Mouse (Mus musculus) cerebellum, adult 2 months (tissue): ENCODE measurements around the gene Aldh9a1. TPM values are rescaled to one million over a fixed set of nuclear protein-coding genes. Genes with fewer than 3 reads are reported as not detected.

ENCODE experiments used
- DNase-seq, 2 experiments: peaks; one replicate each; pipeline ENCODE4 v3.0.0; 2021
- H3K27ac ChIP-seq: fragments of 200-500 bp; 2 replicates; pipeline ENCODE4 v1.5.1; 2012; ENCODE audit warnings: low read length, control low read depth, inconsistent platforms; ENCODE audit not compliant: insufficient read depth
- H3K27me3 ChIP-seq: fragments of 200-500 bp; 2 replicates; pipeline ENCODE4 v1.6.1; 2012; ENCODE audit warnings: inconsistent platforms, mild to moderate bottlenecking, low read length, moderate library complexity; ENCODE audit not compliant: control insufficient read depth, insufficient read depth
- H3K4me1 ChIP-seq: fragments of 200-500 bp; 2 replicates; pipeline ENCODE4 v1.6.1; 2011; ENCODE audit warnings: low read length; ENCODE audit not compliant: control insufficient read depth, insufficient read depth
- H3K4me3 ChIP-seq: fragments of 200-500 bp; replicated peaks from 2 replicates; pipeline ENCODE3; 2011; ENCODE audit warnings: mild to moderate bottlenecking, low read depth, low read length, control low read depth; ENCODE audit not compliant: insufficient read depth
- CTCF ChIP-seq: fragments of 200-500 bp; IDR thresholded peaks from 2 replicates; pipeline ENCODE4 v1.5.1; 2011; ENCODE audit warnings: low read depth, mild to moderate bottlenecking, control low read depth, low read length, moderate library complexity, borderline replicate concordance; ENCODE audit not compliant: insufficient read depth
- POLR2A ChIP-seq: fragments of 200-500 bp; IDR thresholded peaks from 2 replicates; pipeline ENCODE4 v1.6.1; 2011; ENCODE audit warnings: low read length, control low read depth, borderline replicate concordance; ENCODE audit not compliant: insufficient read depth
- WGBS: fragments of 180-500 bp; shearing (Covaris S2); methylation state at CpG from one replicate; pipeline ENCODE4 v1.1.7; 2018; 5-methylcytosine and 5-hydroxymethylcytosine counted together
- polyA plus RNA-seq: library from polyadenylated mRNA; depleted of rRNA; stranded (reverse); fragments of >200 nt; gene quantifications from 2 replicates; pipeline ENCODE4 v1.2.3, GENCODE M21; 2012

Gene Aldh9a1
- polyA plus RNA-seq, 1 experiment: 42.5 TPM

DNA sequence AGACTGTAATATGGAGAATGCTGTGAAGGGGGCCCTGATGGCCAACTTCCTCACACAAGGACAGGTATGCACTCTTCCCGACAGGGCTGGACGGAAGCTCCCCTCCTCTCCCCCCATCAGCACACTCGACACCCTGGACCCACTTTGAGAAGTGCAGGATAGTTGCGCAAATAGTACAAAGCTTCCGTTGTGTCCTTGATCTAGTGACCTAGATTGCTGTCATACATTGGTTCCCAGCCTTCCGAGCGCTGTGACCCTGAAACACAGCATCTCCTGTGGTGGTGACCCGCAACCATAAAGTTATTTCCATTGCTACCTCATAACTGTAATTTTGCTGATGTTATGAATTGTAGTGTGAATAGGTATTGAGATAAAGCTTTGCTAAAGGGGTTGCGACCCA lies 7.6 kb downstream of the Aldh9a1 start:
- Histone ChIP-seq H3K27me3 (no peaks in the 10 kb centered on the region), H3K4me3 (no peak overlapping the region), H3K4me1 (no peaks in the 10 kb centered on the region), H3K27ac (no peak overlapping the region)
- no peak for TF ChIP-seq CTCF
- no peak for TF ChIP-seq POLR2A
- WGBS: 96% methylated on average over 9 of the region's 9 CpGs
- DNase-seq: no peak

DNA sequence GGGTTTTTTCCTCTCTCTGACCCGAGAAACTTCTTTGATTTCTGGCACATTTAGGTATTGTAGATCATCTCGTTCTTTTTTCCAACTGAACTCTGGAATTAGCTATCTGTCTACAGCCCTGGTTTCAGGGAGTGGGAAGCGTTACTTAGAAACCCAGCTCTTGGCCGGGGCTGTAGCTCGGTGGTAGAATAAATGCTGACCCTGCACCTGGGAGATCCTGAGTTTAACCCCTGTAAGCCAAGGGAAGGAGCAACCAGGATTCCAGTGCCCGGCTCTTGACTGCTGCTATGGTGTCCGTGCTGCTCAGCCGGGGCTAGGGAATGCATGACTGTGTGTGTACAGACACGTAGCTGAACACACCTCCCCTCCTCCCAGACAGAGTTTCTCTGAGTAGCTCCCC lies 8.9 kb downstream of the Aldh9a1 start:
- 86% methylated on average over 9 of the region's 9 CpGs for WGBS

DNA sequence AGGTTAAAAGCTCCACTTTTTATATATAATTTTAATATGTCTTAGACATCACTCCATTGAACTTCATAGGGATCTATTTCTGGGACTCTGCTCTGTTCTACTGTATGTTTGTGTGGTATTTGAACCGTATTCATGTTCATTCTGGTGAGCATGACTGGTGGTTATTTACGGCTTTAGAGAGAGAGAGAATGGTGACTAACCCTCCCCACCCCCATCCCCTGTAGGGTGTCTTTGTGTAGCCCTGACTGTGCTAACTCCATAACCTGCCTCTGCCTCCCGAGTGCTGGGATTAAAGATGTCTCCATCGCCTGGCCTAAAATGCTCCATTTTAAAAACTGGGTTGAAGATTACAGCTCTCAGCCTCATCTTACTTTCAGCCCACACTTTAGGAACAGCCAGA lies 10.5 kb downstream of the Aldh9a1 start:
- no peak overlapping the region for H3K27ac ChIP-seq
- WGBS: 51% methylated on average over 4 of the region's 4 CpGs
- H3K4me3 ChIP-seq: no peak overlapping the region
- no peaks in the 10 kb centered on the region for H3K27me3 ChIP-seq
- no peaks in the 10 kb centered on the region for H3K4me1 ChIP-seq
- DNase-seq: no peak
- TF ChIP-seq CTCF (no peak), POLR2A (no peak)

More for the DNA sequence above, 8.9 kb downstream of the Aldh9a1 start:
- Histone ChIP-seq H3K4me3 (no peak overlapping the region), H3K4me1 (no peaks in the 10 kb centered on the region), H3K27ac (no peak overlapping the region), H3K27me3 (no peaks in the 10 kb centered on the region)
- no peak for TF ChIP-seq POLR2A
- no peak for TF ChIP-seq CTCF
- DNase-seq: no peak

DNA sequence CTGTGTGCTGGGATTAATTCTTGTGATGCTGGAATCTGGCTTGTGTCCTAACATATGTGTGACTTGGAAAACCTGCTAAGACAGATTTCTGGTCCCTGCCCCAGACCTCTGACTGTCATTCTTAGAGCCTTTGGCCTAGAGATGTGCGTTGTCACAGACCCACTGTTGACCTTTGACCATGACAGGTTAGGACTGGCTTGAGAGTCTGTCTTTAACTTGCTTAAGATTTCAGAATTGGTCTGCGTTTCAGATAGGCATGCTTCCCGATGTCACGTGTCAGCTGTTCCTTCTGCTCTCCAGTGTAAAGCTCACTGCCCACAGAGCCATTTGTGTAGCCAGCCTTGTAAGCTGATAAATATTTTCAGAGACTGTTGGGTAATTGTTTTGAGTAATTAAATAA lies 13.0 kb downstream of the Aldh9a1 start:
- TF ChIP-seq POLR2A: no peak
- no peak for TF ChIP-seq CTCF
- Histone ChIP-seq H3K27me3 (no peaks in the 10 kb centered on the region), H3K4me3 (no peak overlapping the region), H3K4me1 (no peaks in the 10 kb centered on the region), H3K27ac (no peak overlapping the region)
- WGBS: 67% methylated on average over 4 of the region's 4 CpGs
- no peak for DNase-seq

DNA sequence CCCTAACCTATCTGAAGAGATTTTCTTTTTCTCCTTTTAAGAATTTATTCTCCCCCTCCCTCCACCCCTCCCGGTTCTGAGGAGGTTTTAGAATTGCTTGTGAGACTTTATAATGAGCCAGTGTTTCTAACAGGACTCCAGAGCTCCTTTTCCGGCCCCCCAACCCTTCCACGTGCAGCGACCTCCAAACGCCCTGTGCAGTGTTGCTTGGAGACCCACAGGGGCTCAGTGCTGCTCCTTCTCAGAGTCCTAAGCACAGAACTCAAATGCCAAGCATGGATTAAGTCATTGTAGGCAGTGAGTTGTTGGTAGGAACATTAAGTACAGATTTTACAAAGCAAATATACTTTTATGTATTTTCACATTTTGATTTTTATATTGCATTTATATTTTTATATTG lies 13.5 kb downstream of the Aldh9a1 start:
- DNase-seq: no peak
- no peak overlapping the region for H3K27ac ChIP-seq
- no peaks in the 10 kb centered on the region for H3K4me1 ChIP-seq
- H3K4me3 ChIP-seq: no peak overlapping the region
- no peaks in the 10 kb centered on the region for H3K27me3 ChIP-seq
- TF ChIP-seq POLR2A: no peak
- TF ChIP-seq CTCF: no peak
- 69% methylated on average over 5 of the region's 5 CpGs for WGBS

DNA sequence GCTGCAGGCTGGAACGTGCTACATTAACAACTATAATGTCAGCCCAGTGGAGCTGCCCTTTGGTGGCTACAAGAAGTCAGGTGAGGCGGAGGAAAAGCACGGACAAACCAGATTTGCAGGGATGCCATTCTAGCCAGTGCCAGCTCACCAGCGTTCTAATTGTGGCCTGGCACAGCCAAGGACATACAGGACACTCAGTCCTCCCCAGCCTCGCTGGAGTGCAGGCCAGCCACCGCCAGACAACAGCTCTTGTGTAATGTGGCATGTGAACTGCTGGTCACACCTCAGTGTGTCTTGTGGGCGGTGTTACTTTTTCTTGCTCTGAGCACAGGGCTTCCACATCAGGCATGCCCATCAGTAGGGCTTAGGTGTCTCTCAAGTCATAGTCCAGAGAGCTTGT lies 16.0 kb downstream of the Aldh9a1 start:
- H3K27ac ChIP-seq: no peak overlapping the region
- no peaks in the 10 kb centered on the region for H3K4me1 ChIP-seq
- no peak overlapping the region for H3K4me3 ChIP-seq
- no peaks in the 10 kb centered on the region for H3K27me3 ChIP-seq
- DNase-seq: no peak
- 69% methylated on average over 7 of the region's 7 CpGs for WGBS
- no peak for TF ChIP-seq CTCF
- no peak for TF ChIP-seq POLR2A

DNA sequence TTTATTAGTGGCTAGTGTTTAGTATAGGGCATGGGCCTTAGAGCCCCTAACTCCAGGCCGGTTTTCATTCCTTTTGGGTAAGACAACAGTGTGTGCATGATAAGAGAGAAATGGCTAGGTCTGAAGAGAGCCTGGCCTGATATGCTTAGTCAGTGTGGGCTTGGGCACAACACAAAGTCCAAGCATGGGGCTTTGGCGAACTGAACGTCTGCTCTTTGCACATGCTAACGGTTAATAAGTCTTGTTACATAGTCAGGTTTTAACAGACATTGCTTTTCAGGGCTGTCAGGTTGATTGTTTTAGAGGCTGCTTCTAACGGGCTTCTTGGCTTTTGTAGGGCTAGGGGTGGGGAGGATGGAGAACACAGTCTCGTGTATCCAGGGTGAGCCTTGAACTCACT lies 16.8 kb downstream of the Aldh9a1 start:
- no peak overlapping the region for H3K4me3 ChIP-seq
- DNase-seq: no peak
- H3K27me3 ChIP-seq: no peaks in the 10 kb centered on the region
- H3K4me1 ChIP-seq: no peaks in the 10 kb centered on the region
- H3K27ac ChIP-seq: no peak overlapping the region
- WGBS: 96% methylated on average over 6 of the region's 6 CpGs
- TF ChIP-seq POLR2A: no peak
- TF ChIP-seq CTCF: no peak

DNA sequence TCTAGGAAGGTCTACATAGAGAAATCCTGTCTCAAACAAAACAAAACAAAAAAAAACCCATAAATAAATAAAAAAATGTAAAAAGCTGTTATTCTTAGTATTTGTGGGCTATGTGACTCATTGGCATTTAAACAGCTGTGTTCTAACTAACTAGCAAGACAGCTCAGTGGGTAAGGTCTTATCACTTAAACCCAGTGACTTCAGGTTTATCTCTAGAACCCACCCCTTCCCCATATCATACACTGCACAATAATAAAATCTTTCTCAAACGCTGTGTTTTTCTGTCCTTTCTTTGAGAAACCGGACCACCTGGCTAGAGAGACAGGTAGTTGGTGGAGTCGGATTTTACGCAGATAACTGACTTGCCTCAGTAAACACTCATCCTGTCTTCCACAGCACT lies 18.2 kb downstream of the Aldh9a1 start:
- H3K27ac ChIP-seq: no peak overlapping the region
- TF ChIP-seq POLR2A (no peak), CTCF (no peak)
- no peaks in the 10 kb centered on the region for H3K4me1 ChIP-seq
- H3K4me3 ChIP-seq: no peak overlapping the region
- DNase-seq: no peak
- no peaks in the 10 kb centered on the region for H3K27me3 ChIP-seq
- 96% methylated on average over 4 of the region's 4 CpGs for WGBS

DNA sequence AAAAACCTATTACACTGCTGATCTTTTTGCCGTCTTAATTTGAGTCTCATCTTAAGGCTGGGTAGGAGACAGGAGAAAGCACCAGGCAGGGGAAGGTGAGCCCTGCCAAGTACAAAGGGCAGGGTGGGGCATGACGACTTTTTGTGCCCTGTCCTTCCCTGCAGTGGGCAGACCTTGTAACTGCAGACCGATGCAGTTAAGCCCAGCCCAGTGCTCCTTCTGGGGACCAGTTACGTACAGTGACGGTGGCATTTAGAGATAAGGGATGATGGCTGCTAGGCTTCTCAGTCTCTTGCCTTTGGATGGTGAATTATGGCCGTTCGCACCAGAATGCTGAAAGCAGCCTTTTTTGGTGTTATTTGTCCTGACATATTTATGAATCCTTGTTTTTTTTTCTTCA lies 18.7 kb downstream of the Aldh9a1 start:
- TF ChIP-seq CTCF (no peak), POLR2A (no peak)
- Histone ChIP-seq H3K27ac (no peak overlapping the region), H3K4me1 (no peaks in the 10 kb centered on the region), H3K4me3 (no peak overlapping the region), H3K27me3 (no peaks in the 10 kb centered on the region)
- no peak for DNase-seq
- 81% methylated on average over 7 of the region's 7 CpGs for WGBS
